Mouse (Mus musculus): ENCODE results near the gene Lor. TPM values are rescaled to one million over a fixed set of nuclear protein-coding genes. Genes with fewer than 3 reads are reported as not detected.

The Lor gene
- total RNA-seq (2021): 1 to 10 TPM; 1.0 to 2.8 TPM

- DNase-seq (ENCODE audit: low spot score in 2 of 2): no peak
- intact Hi-C loops (cut with DNase I): no loop called here
These were observed at the start of gene Lor for GRCm38 (mm10) chr3:92083042-92083441. Gene Lor (minus strand): TSS chr3:92083142.

GRCm38 (mm10) chr3:92123847-92124246 is 40.9 kb upstream of the Lor start, which contains the start of gene Prr9:
Gene Prr9 (minus strand): TSS chr3:92123947.
- DNase-seq (ENCODE audit: low spot score in 2 of 2): no peak
- intact Hi-C loops (cut with DNase I): no loop called here

- no peak for DNase-seq (ENCODE audit: low spot score in 2 of 2)
- intact Hi-C loops (cut with DNase I): no loop called here
These were observed 38.0 kb upstream of the Lor start for GRCm38 (mm10) chr3:92120902-92121301.

- intact Hi-C loops (cut with DNase I): no loop called here
- DNase-seq (ENCODE audit: low spot score in 2 of 2): no peak
These were observed 35.0 kb upstream of the Lor start for GRCm38 (mm10) chr3:92117930-92118329.

- DNase-seq (ENCODE audit: low spot score in 2 of 2): no peak
- intact Hi-C loops (cut with DNase I): no loop called here
These were observed 28.6 kb upstream of the Lor start for GRCm38 (mm10) chr3:92111526-92111925.

GRCm38 (mm10) chr3:92110790-92111189 is 27.8 kb upstream of the Lor start:
- intact Hi-C loops (cut with DNase I): no loop called here
- no peak for DNase-seq (ENCODE audit: low spot score in 2 of 2)

GRCm38 (mm10) chr3:92106582-92106981 is 23.6 kb upstream of the Lor start:
- intact Hi-C loops (cut with DNase I): loop anchor here (2.0 kb wide), 1 partner anchor 56 kb away; no protein-coding TSS in a partner anchor
- DNase-seq (ENCODE audit: low spot score in 2 of 2): peak; percentile 18 to 31

GRCm38 (mm10) chr3:92081285-92081931 is 1.5 kb downstream of the Lor start:
- intact Hi-C loops (cut with DNase I): no loop called here
- DNase-seq (ENCODE audit: low spot score in 2 of 2): peak; percentile 35 to 38

GRCm38 (mm10) chr3:92080462-92081284 is 2.3 kb downstream of the Lor start:
- peak; percentile 71 to 74 for DNase-seq (ENCODE audit: low spot score in 2 of 2)
- intact Hi-C loops (cut with DNase I): no loop called here

GRCm38 (mm10) chr3:92050382-92051054 is 32.4 kb downstream of the Lor start:
- intact Hi-C loops (cut with DNase I): loop anchor here (2.0 kb wide), 1 partner anchor 56 kb away; no protein-coding TSS in a partner anchor
- no peak for DNase-seq (ENCODE audit: low spot score in 2 of 2)

GRCm38 (mm10) chr3:92033892-92034291 is 49.0 kb downstream of the Lor start:
- intact Hi-C loops (cut with DNase I): no loop called here
- DNase-seq (ENCODE audit: low spot score in 2 of 2): no peak

- DNase-seq (ENCODE audit: low spot score in 2 of 2): no peak
These were observed 49.7 kb downstream of the Lor start for GRCm38 (mm10) chr3:92033203-92033602.

More at GRCm38 (mm10) chr3:92033203-92033602, 49.7 kb downstream of the Lor start:
- intact Hi-C loops (cut with DNase I): no loop called here

Small RNAs within 50 kb of the gene (microRNA-seq; reads per million reads assigned to microRNA genes)
- not detected for gene Gm25145

Other genes with a start within 250 kb of the Lor start
- not detected for gene Pglyrp3, start 68.6 kb downstream of the Lor start, total RNA-seq (2021)
- gene Prr9, start 40.8 kb upstream of the Lor start, total RNA-seq (2021): not detected
- not detected for gene Lelp1, start 59.6 kb upstream of the Lor start, total RNA-seq (2021)
- gene Sprr2a1, start 132.7 kb upstream of the Lor start, total RNA-seq (2021): not detected
- not detected for gene Sprr2a2, start 132.8 kb upstream of the Lor start, total RNA-seq (2021)
- gene Sprr2a3, start 202.3 kb upstream of the Lor start, total RNA-seq (2021): not detected
- gene Sprr2b, start 233.5 kb upstream of the Lor start, total RNA-seq (2021): not detected